In genomic region chr8:92861977-92862376, GRCm38 (mm10) we compare ENCODE assay signal across 16 mouse cellular contexts. TPM values are rescaled to one million over a fixed set of nuclear protein-coding genes. Genes with fewer than 3 reads are reported as not detected.
"Had no signal": no experiment of that assay in that cellular context is flagged by ENCODE, and none has a peak within 500 bp of the region (broad histone marks: within the 10 kb centered on the region; RNA-seq: fewer than 3 reads in every experiment).

No protein-coding gene starts in this region.

- H3K27me3 ChIP-seq: megakaryocyte, embryonic 14.5 days; midbrain, embryonic 13.5 days; midbrain, embryonic 15.5 days; neural tube, embryonic 12.5 days had no signal

- H3K4me1 ChIP-seq: megakaryocyte, embryonic 14.5 days; midbrain, embryonic 10.5 days; midbrain, embryonic 13.5 days; midbrain, embryonic 15.5 days; neural tube, embryonic 12.5 days had no signal

- DNase-seq: lung, adult 18-20 months; lung, embryonic 14.5 days; lung, postnatal 10 days; lung, postnatal 4 days; right cerebral cortex, postnatal 14 days; thymus, adult 18-20 months; thymus, postnatal 14 days; thymus, postnatal 36 days had no signal

- H3K9me3 ChIP-seq: megakaryocyte, embryonic 14.5 days; midbrain, embryonic 15.5 days; neural tube, embryonic 12.5 days had no signal

- H3K27ac ChIP-seq: midbrain, embryonic 10.5 days; midbrain, embryonic 13.5 days; midbrain, embryonic 15.5 days; neural tube, embryonic 12.5 days had no signal

- H3K4me3 ChIP-seq: megakaryocyte, embryonic 14.5 days; midbrain, embryonic 10.5 days; midbrain, embryonic 13.5 days; midbrain, embryonic 15.5 days; neural tube, embryonic 12.5 days had no signal

- ATAC-seq: midbrain, embryonic 13.5 days; midbrain, embryonic 15.5 days had no signal

- H3K36me3 ChIP-seq: midbrain, embryonic 10.5 days; midbrain, embryonic 13.5 days; midbrain, embryonic 15.5 days; neural tube, embryonic 12.5 days had no signal

RNA-seq across cellular contexts. Expression of gene Mmp2, which starts 34.9 kb away (rescaled TPM):
- total RNA-seq: monocyte, adult 5-6 weeks; neutrophil, adult 5-6 weeks had no signal

RNA-seq across cellular contexts. Expression of gene Capns2, which starts 39.2 kb away (rescaled TPM):
- polyA plus RNA-seq: liver, embryonic 16.5 days had no signal
